Mouse (Mus musculus) heart, adult 2 months (tissue): ENCODE data around the gene Cyp2a5. TPM values are rescaled to one million over a fixed set of nuclear protein-coding genes. Genes with fewer than 3 reads are reported as not detected.
"Not testable (repeated sequence)": the region's sequence is repeated elsewhere in the genome, so short reads cannot be mapped to it uniquely, and the experiment has no call there.

Experiments
- DNase-seq, 2 experiments: peaks; one replicate each; pipeline ENCODE4 v3.0.0; 2021
- H3K27ac ChIP-seq: fragments of 200-600 bp; 2 replicates; pipeline ENCODE4 v1.8.1; 2022
- H3K27me3 ChIP-seq: fragments of 200-500 bp; 2 replicates; pipeline ENCODE4 v1.6.1; 2012; ENCODE audit warnings: mild to moderate bottlenecking, low read length, inconsistent platforms, mixed read lengths; ENCODE audit not compliant: control insufficient read depth, insufficient read depth
- H3K36me3 ChIP-seq: fragments of 200-500 bp; 2 replicates; pipeline ENCODE4 v1.6.1; 2012; ENCODE audit warnings: low read length, inconsistent platforms; ENCODE audit not compliant: control insufficient read depth, insufficient read depth
- H3K4me1 ChIP-seq: fragments of 200-500 bp; 2 replicates; pipeline ENCODE4 v1.6.1; 2011; ENCODE audit warnings: low read length; ENCODE audit not compliant: control insufficient read depth, insufficient read depth
- H3K4me3 ChIP-seq: fragments of 200-600 bp; 2 replicates; pipeline ENCODE4 v1.8.1; 2022
- H3K79me2 ChIP-seq: fragments of 200-500 bp; replicated peaks from 2 replicates; pipeline ENCODE4 v1.6.1; 2012; ENCODE audit warnings: mild to moderate bottlenecking, inconsistent platforms, low read length, moderate library complexity, mixed read lengths; ENCODE audit not compliant: control insufficient read depth, insufficient read depth
- H3K9ac ChIP-seq: fragments of 200-500 bp; 2 replicates; pipeline ENCODE4 v1.6.1; 2012; ENCODE audit warnings: low read depth, mild to moderate bottlenecking, control low read depth, inconsistent platforms, low read length, mixed read lengths
- CTCF ChIP-seq: fragments of 200-600 bp; IDR thresholded peaks from 2 replicates; pipeline ENCODE4 v1.8.1; 2022; ENCODE audit warnings: antibody characterized with exemption, mild to moderate bottlenecking, moderate library complexity
- EP300 ChIP-seq: fragments of 200-500 bp; IDR thresholded peaks from 2 replicates; pipeline ENCODE4 v1.6.1; 2011; ENCODE audit warnings: low read depth, low read length, control low read depth; ENCODE audit not compliant: insufficient read depth
- POLR2A ChIP-seq: fragments of 200-500 bp; IDR thresholded peaks from 2 replicates; pipeline ENCODE4 v1.6.1; 2011; ENCODE audit warnings: mild to moderate bottlenecking, low read depth, low read length, control low read depth; ENCODE audit not compliant: insufficient read depth
- WGBS: fragments of 180-500 bp; shearing (Covaris S2); methylation state at CpG from one replicate; pipeline ENCODE4 v1.1.7; 2018; 5-methylcytosine and 5-hydroxymethylcytosine counted together
- intact Hi-C: fragments of 180-260 bp; cut with DNase I; formaldehyde crosslinking; loops from one replicate; pipeline ENCODE4 v1.15.1; 2025
- long read RNA-seq: library from polyadenylated mRNA; stranded (forward); transcript quantifications from one replicate; pipeline ENCODE4 v2.0.0, GENCODE M21; 2021
- polyA plus RNA-seq: library from polyadenylated mRNA; depleted of rRNA; stranded (reverse); fragments of >200 nt; gene quantifications from 2 replicates; pipeline ENCODE4 v1.2.3, GENCODE M21; 2012; rRNA removed
- total RNA-seq, 2 experiments: library from RNA; stranded (reverse); gene quantifications; 2 replicates each; pipeline ENCODE4 v1.2.3; 2021

Cyp2a5 gene
- total RNA-seq (not detected), polyA plus RNA-seq (0.64 and 35.7 TPM in 2 replicates)
- long read RNA-seq = 0 reads

DNA sequence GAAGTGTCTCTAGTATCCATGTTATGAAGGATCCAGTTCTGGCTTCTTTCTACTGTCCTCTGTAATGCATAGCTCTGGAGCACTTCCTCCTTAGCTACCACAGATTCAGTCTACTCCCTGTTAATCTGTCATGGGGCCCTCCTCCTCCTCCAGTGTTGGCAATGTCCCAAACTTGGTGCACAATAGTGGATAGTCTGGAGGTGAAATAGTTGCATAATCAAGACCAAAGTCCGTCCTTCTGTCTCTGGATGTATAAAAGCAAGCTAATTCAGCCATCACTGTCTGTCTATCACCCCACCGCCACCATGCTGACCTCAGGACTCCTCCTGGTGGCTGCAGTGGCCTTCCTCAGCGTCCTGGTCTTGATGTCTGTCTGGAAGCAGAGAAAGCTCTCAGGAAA, at the start of gene Cyp2a5:
TSS of gene Cyp2a5 (plus strand) at position 247 of the 400 bp plus-strand sequence.
- H3K27me3 ChIP-seq, H3K36me3 ChIP-seq, DNase-seq, H3K27ac ChIP-seq, intact Hi-C loops, H3K4me3 ChIP-seq, H3K79me2 ChIP-seq, H3K4me1 ChIP-seq, H3K9ac ChIP-seq: not testable (repeated sequence)
- WGBS = 54% methylated on average over 3 of the region's 3 CpGs

DNA sequence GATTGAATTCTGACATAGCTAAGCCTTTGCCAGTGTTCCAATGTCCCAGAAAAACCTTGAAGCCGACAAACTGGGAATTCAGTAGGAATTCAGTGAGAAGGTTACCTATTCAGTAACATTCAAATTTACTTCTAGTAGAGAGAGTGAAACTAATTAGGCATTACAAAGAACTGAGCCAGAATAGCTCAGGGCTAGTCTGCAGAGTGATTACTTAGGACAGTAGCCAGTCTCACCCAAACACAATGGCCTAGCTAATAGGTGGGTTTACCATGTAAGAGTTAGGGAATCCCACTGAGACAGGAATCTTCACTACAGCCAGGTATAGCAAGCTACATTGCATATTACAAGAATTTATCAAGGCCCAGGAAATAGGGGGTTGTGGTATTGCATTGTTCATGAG, 49.1 kb upstream of the Cyp2a5 start:
- H3K4me3 ChIP-seq, H3K4me1 ChIP-seq, H3K9ac ChIP-seq, H3K79me2 ChIP-seq, H3K27me3 ChIP-seq, DNase-seq, H3K27ac ChIP-seq, intact Hi-C loops, H3K36me3 ChIP-seq: not testable (repeated sequence)
- 49% methylated on average over 1 of the region's 1 CpGs for WGBS

DNA sequence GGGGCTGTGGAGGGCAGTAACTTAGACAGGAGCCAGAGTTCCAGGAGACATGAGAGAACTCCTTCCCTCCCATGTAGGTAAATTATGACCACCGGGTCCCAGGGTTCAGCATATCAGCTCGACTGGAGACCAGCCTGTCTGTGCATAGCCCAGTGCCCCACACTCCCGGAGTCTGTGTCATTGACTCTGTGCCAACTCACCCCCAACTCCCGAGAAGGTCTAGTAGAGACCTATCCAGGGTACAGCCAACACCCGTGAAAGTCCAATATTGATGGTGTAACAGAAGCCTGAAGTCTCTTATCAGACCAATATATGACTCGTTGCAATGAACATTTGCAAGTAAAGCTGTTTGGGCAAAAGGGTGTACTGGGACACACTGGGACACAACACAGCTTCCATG, 45.1 kb upstream of the Cyp2a5 start:
- H3K9ac ChIP-seq = no peak overlapping the region
- H3K27ac ChIP-seq = no peak overlapping the region
- TF ChIP-seq POLR2A = no peak
- no peak for TF ChIP-seq CTCF
- TF ChIP-seq EP300 = no peak
- no peaks in the 10 kb centered on the region for H3K4me1 ChIP-seq
- no peaks in the 10 kb centered on the region for H3K79me2 ChIP-seq
- no peaks in the 10 kb centered on the region for H3K27me3 ChIP-seq
- no peaks in the 10 kb centered on the region for H3K36me3 ChIP-seq
- H3K4me3 ChIP-seq = no peak overlapping the region
- 62% methylated on average over 6 of the region's 6 CpGs for WGBS
- DNase-seq = no peak
- intact Hi-C loops = no loop called here

GRCm38 (mm10) chr7:26800104-26800503, 35.0 kb upstream of the Cyp2a5 start:
- no peaks in the 10 kb centered on the region for H3K36me3 ChIP-seq
- H3K4me3 ChIP-seq = no peak overlapping the region
- no peak for DNase-seq
- no peak for TF ChIP-seq POLR2A
- TF ChIP-seq EP300 = no peak
- no peak for TF ChIP-seq CTCF
- no peak overlapping the region for H3K9ac ChIP-seq
- H3K27me3 ChIP-seq = no peaks in the 10 kb centered on the region
- H3K27ac ChIP-seq = no peak overlapping the region
- H3K4me1 ChIP-seq = no peaks in the 10 kb centered on the region
- intact Hi-C loops = no loop called here
- no peaks in the 10 kb centered on the region for H3K79me2 ChIP-seq

GRCm38 (mm10) chr7:26800996-26801395, 34.1 kb upstream of the Cyp2a5 start:
- intact Hi-C loops = no loop called here
- WGBS = 81% methylated on average over 1 of the region's 1 CpGs
- Histone ChIP-seq H3K9ac (no peak overlapping the region), H3K4me3 (no peak overlapping the region), H3K27me3 (no peaks in the 10 kb centered on the region), H3K79me2 (no peaks in the 10 kb centered on the region), H3K36me3 (no peaks in the 10 kb centered on the region), H3K4me1 (no peaks in the 10 kb centered on the region), H3K27ac (no peak overlapping the region)
- DNase-seq = no peak
- no peak for TF ChIP-seq CTCF
- TF ChIP-seq EP300 = no peak
- no peak for TF ChIP-seq POLR2A

- DNase-seq = no peak
- no peaks in the 10 kb centered on the region for H3K79me2 ChIP-seq
- no peak within 1 kb of the TSS for H3K27ac ChIP-seq
- TF ChIP-seq CTCF (no peak), POLR2A (no peak), EP300 (no peak)
- H3K27me3 ChIP-seq = no peaks in the 10 kb centered on the region
- H3K9ac ChIP-seq = no peak within 1 kb of the TSS
- no peak within 1 kb of the TSS for H3K4me3 ChIP-seq
- intact Hi-C loops = no loop called here
- H3K36me3 ChIP-seq = no peaks in the 10 kb centered on the region
- 75% methylated on average over 2 of the region's 2 CpGs for WGBS
- H3K4me1 ChIP-seq = no peaks in the 10 kb centered on the region
These were observed 26.5 kb upstream of the Cyp2a5 start, which contains the start of gene Cyp2g1 for GRCm38 (mm10) chr7:26808592-26808991. Cyp2g1 (plus strand) TSS chr7:26808892.

- H3K27me3 ChIP-seq, intact Hi-C loops, H3K79me2 ChIP-seq, DNase-seq, H3K9ac ChIP-seq, H3K4me3 ChIP-seq, H3K4me1 ChIP-seq, H3K27ac ChIP-seq, H3K36me3 ChIP-seq: not testable (repeated sequence)
- WGBS = 66% methylated on average over 9 of the region's 9 CpGs
These were observed 3.4 kb upstream of the Cyp2a5 start for GRCm38 (mm10) chr7:26831556-26832292.

GRCm38 (mm10) chr7:26832668-26833067, 2.4 kb upstream of the Cyp2a5 start:
- intact Hi-C loops, H3K36me3 ChIP-seq, H3K79me2 ChIP-seq, H3K9ac ChIP-seq, H3K27ac ChIP-seq, DNase-seq, H3K4me1 ChIP-seq, H3K4me3 ChIP-seq, H3K27me3 ChIP-seq: not testable (repeated sequence)
- WGBS = 72% methylated on average over 7 of the region's 7 CpGs

GRCm38 (mm10) chr7:26843400-26843799, 8.3 kb downstream of the Cyp2a5 start:
- H3K27ac ChIP-seq, H3K4me1 ChIP-seq, H3K36me3 ChIP-seq, intact Hi-C loops, H3K9ac ChIP-seq, H3K79me2 ChIP-seq, H3K4me3 ChIP-seq, DNase-seq, H3K27me3 ChIP-seq: not testable (repeated sequence)
- WGBS = 75% methylated on average over 2 of the region's 2 CpGs
